Mouse (Mus musculus): ENCODE measurements at regions not wholly inside any gene's neighbourhood (a gene's known extent, or its start where the extent isn't known, plus 50 kb on each side); places are given as distances from the start of the nearest gene placed in this dataset.

DNA sequence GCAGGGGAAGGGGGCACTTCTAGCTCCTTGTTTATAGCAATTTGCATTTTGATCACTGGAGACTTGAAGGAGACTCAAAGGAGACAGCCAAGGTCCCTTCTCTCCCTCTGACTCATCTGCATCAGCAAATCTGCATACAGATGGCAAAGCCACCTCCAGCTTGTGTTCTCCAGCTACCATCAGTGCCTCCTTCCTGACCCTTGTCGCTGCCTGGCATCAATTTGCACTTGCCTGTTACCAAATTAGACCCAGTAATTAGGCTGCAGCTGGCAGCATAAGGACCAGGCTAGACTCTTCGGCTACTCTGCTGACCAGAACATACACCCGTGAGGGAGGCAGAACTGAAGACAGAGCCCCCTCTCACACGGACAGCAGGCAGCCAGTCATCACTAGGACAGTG is 177.5 kb upstream of the Ppp2r2d start:
- Histone ChIP-seq H3K36me3 (replicated peaks; ENCODE audit: control insufficient read depth, insufficient read depth, low read depth) (no peaks in the 10 kb centered on the region), H3K4me3 (ENCODE audit: insufficient read depth in 1 of 2, low read depth in 2 of 2, low read length in 2 of 2) (no peak overlapping the region), H3K9me3 (ENCODE audit: control insufficient read depth, low read length) (no peaks in the 10 kb centered on the region), H3K27me3 (ENCODE audit: control insufficient read depth, insufficient read depth, low read length) (no peaks in the 10 kb centered on the region), H3K4me1 (replicated peaks; ENCODE audit: control insufficient read depth in 2 of 2, insufficient read depth in 2 of 2, low read length in 1 of 2) (no peaks in the 10 kb centered on the region), H3K27ac (no peak overlapping the region), H3K9ac (replicated peaks) (no peak overlapping the region), H3K4me2 (ENCODE audit: low read depth) (no peak overlapping the region)
- WGBS (ENCODE audit: insufficient replicate concordance) = 21% methylated on average over 4 of the region's 4 CpGs
- DNase-seq (ENCODE audit: low read depth in 3 of 3, low spot score in 3 of 3) (no peak), ATAC-seq (ENCODE audit: insufficient read depth) (no peak)
- no peak for TF ChIP-seq CTCF (IDR thresholded peaks at IDR 0.05; ENCODE audit: low read depth)
- no peak for TF ChIP-seq EP300 (IDR thresholded peaks at IDR 0.05; ENCODE audit: low read depth)

DNA sequence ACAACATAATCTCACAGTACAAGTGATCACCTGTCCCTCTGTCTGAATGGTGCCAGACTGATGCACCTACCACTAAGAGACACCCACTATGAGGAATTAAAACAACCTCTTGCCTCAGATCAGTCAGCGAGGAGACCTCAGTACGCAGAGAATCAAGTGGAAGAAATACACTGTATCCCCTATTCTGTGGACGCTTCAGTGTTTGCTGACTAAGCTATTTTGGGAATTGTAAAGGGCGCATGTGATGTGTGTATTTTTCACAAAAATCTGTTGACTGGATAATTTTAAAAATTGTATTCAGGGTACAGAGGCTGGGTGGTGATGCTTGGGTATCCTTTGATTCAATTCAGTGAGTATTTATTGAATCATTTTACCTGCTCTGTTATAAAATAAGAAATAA is 185.8 kb upstream of the Ppp2r2d start:
- Histone ChIP-seq H3K36me3 (replicated peaks; ENCODE audit: control insufficient read depth, insufficient read depth, low read depth) (no peaks in the 10 kb centered on the region), H3K27ac (no peak overlapping the region), H3K9me3 (ENCODE audit: control insufficient read depth, low read length) (no peaks in the 10 kb centered on the region), H3K4me1 (replicated peaks; ENCODE audit: control insufficient read depth in 2 of 2, insufficient read depth in 2 of 2, low read length in 1 of 2) (no peaks in the 10 kb centered on the region), H3K27me3 (ENCODE audit: control insufficient read depth, insufficient read depth, low read length) (no peaks in the 10 kb centered on the region), H3K9ac (replicated peaks) (no peak overlapping the region), H3K4me2 (ENCODE audit: low read depth) (no peak overlapping the region), H3K4me3 (ENCODE audit: insufficient read depth in 1 of 2, low read depth in 2 of 2, low read length in 2 of 2) (no peak overlapping the region)
- TF ChIP-seq EP300 (IDR thresholded peaks at IDR 0.05; ENCODE audit: low read depth) (no peak), CTCF (IDR thresholded peaks at IDR 0.05; ENCODE audit: low read depth) (no peak)
- ATAC-seq (ENCODE audit: insufficient read depth) (no peak), DNase-seq (ENCODE audit: low read depth in 3 of 3, low spot score in 3 of 3) (no peak)
- 65% methylated on average over 4 of the region's 4 CpGs for WGBS (ENCODE audit: insufficient replicate concordance)

- no peaks in the 10 kb centered on the region for H3K9me3 ChIP-seq (ENCODE audit: control insufficient read depth, low read length)
- WGBS (ENCODE audit: insufficient replicate concordance) = 69% methylated on average over 4 of the region's 4 CpGs
- no peak overlapping the region for H3K9ac ChIP-seq (replicated peaks)
Observed at GRCm38 (mm10) chr7:138657521-138657920, 188.4 kb upstream of the Ppp2r2d start.

DNA sequence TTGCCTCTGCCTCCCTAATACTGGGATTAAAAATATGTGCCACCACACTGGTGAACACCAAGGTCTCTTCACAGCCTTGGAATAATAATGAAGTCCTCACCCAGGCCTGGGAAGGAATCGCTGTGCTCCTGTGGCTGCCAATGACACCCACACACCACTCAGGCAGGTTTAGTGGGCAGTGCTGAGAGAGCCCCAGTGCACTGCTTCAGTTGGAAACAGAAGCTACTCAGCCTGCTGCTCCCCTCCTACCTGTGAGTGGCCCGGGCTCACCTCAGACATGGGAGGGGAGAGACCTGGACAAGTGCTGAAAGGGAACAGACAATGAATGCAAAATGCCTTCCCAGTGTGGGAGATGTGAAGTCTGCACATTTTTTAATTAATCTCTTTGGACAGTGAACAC is 188.8 kb upstream of the Ppp2r2d start:
- DNase-seq (ENCODE audit: low read depth in 3 of 3, low spot score in 3 of 3) (no peak), ATAC-seq (ENCODE audit: insufficient read depth) (no peak)
- no peak overlapping the region for H3K27ac ChIP-seq
- H3K36me3 ChIP-seq (replicated peaks; ENCODE audit: control insufficient read depth, insufficient read depth, low read depth) = no peaks in the 10 kb centered on the region
- no peaks in the 10 kb centered on the region for H3K4me1 ChIP-seq (replicated peaks; ENCODE audit: control insufficient read depth in 2 of 2, insufficient read depth in 2 of 2, low read length in 1 of 2)
- no peaks in the 10 kb centered on the region for H3K27me3 ChIP-seq (ENCODE audit: control insufficient read depth, insufficient read depth, low read length)
- H3K4me3 ChIP-seq (ENCODE audit: insufficient read depth in 1 of 2, low read depth in 2 of 2, low read length in 2 of 2) = no peak overlapping the region
- WGBS (ENCODE audit: insufficient replicate concordance) = 58% methylated on average over 2 of the region's 2 CpGs
- TF ChIP-seq EP300 (IDR thresholded peaks at IDR 0.05; ENCODE audit: low read depth) (no peak), CTCF (IDR thresholded peaks at IDR 0.05; ENCODE audit: low read depth) (no peak)
- no peak overlapping the region for H3K4me2 ChIP-seq (ENCODE audit: low read depth)
- H3K9me3 ChIP-seq (ENCODE audit: control insufficient read depth, low read length) = no peaks in the 10 kb centered on the region
- H3K9ac ChIP-seq (replicated peaks) = no peak overlapping the region

More at GRCm38 (mm10) chr7:138657521-138657920, 188.4 kb upstream of the Ppp2r2d start:
- Histone ChIP-seq H3K4me2 (ENCODE audit: low read depth) (no peak overlapping the region), H3K27ac (no peak overlapping the region), H3K4me1 (replicated peaks; ENCODE audit: control insufficient read depth in 2 of 2, insufficient read depth in 2 of 2, low read length in 1 of 2) (no peaks in the 10 kb centered on the region), H3K27me3 (ENCODE audit: control insufficient read depth, insufficient read depth, low read length) (no peaks in the 10 kb centered on the region), H3K4me3 (ENCODE audit: insufficient read depth in 1 of 2, low read depth in 2 of 2, low read length in 2 of 2) (no peak overlapping the region), H3K36me3 (replicated peaks; ENCODE audit: control insufficient read depth, insufficient read depth, low read depth) (no peaks in the 10 kb centered on the region)
- TF ChIP-seq CTCF (IDR thresholded peaks at IDR 0.05; ENCODE audit: low read depth) (no peak), EP300 (IDR thresholded peaks at IDR 0.05; ENCODE audit: low read depth) (no peak)
- no peak for ATAC-seq (ENCODE audit: insufficient read depth)
- no peak for DNase-seq (ENCODE audit: low read depth in 3 of 3, low spot score in 3 of 3)

- Histone ChIP-seq H3K27me3 (ENCODE audit: control insufficient read depth, insufficient read depth, low read length) (no peaks in the 10 kb centered on the region), H3K36me3 (replicated peaks; ENCODE audit: control insufficient read depth, insufficient read depth, low read depth) (no peaks in the 10 kb centered on the region), H3K4me2 (ENCODE audit: low read depth) (no peak overlapping the region), H3K4me3 (ENCODE audit: insufficient read depth in 1 of 2, low read depth in 2 of 2, low read length in 2 of 2) (no peak overlapping the region), H3K27ac (no peak overlapping the region), H3K4me1 (replicated peaks; ENCODE audit: control insufficient read depth in 2 of 2, insufficient read depth in 2 of 2, low read length in 1 of 2) (no peaks in the 10 kb centered on the region), H3K9ac (replicated peaks) (no peak overlapping the region), H3K9me3 (ENCODE audit: control insufficient read depth, low read length) (no peaks in the 10 kb centered on the region)
- DNase-seq (ENCODE audit: low read depth in 3 of 3, low spot score in 3 of 3) = no peak
- no peak for ATAC-seq (ENCODE audit: insufficient read depth)
- TF ChIP-seq CTCF (IDR thresholded peaks at IDR 0.05; ENCODE audit: low read depth) (no peak), EP300 (IDR thresholded peaks at IDR 0.05; ENCODE audit: low read depth) (no peak)
- 56% methylated on average over 3 of the region's 3 CpGs for WGBS (ENCODE audit: insufficient replicate concordance)
Observed at GRCm38 (mm10) chr7:138655940-138656339, 189.9 kb upstream of the Ppp2r2d start.
